Mouse (Mus musculus) heart, adult 10 weeks (tissue): ENCODE results near the gene Rtcb. TPM values are rescaled to one million over a fixed set of nuclear protein-coding genes. Genes with fewer than 3 reads are reported as not detected.

ENCODE experiments used
- polyA plus RNA-seq: library from polyadenylated mRNA; stranded (reverse); fragments of 350-450 nt; fragmentation: Illumina TruSeq; extraction: RNeasy Lipid Tissue Mini Kit (QIAGEN cat#74804); gene quantifications from one replicate; pipeline ENCODE4 v1.2.3, GENCODE M21; 2014; ENCODE audit warnings: low read depth, low replicate concordance

The Rtcb gene
- polyA plus RNA-seq = 81.0 TPM

GRCm38 (mm10) chr10:85957464-85957950 is at the start of gene Rtcb:
Rtcb (minus strand) TSS chr10:85957823.

DNA sequence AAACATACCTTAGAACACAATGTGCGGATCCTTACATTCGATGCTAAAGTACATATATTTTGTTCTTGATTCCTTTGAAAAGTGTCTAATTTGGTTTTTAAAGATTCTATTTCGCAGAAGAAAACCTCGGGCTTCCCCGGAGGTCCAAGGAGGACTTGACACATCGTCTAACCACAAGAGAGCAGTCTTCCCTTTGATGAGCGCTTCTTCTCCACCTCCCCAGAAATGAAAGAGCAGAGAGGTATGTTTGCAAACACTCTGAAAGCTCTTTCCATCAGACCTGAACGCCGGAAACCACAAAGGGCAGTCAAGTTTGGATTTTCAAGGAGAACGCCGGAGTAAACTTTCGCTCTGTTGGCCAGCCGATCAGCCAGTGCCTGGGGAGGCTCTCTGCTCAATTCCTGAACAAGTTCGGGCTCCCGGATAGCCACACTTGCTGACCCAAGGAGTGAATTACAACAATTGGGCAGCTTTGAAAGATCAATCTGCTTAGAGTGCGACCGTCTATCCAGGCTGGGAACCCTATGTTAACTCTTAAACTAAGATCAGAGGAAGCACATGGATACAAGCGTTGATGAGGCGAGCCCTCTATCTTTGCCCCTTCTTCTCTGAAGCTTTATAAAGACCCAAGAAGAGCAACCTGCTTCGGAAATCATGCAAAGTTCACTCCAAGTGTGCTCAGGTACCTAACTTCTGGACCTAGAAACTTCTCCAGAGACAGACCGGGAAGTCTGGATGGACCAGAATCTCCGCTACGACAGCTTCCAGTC is 29.8 kb downstream of the Rtcb start, which contains the start of gene Ascl4:
TSS of gene Ascl4 (plus strand) at position 6 of the 770 bp plus-strand sequence.

GRCm38 (mm10) chr10:85916498-85917309 is 40.9 kb downstream of the Rtcb start, which contains the start of gene Prdm4:
Prdm4 (minus strand) TSS chr10:85917142.

Other genes with a start within 250 kb of the Rtcb start
- gene Pwp1, start 128.3 kb downstream of the Rtcb start, polyA plus RNA-seq = 18.6 TPM
- gene Prdm4, start 40.7 kb downstream of the Rtcb start, polyA plus RNA-seq = 11.2 TPM
- gene Ascl4, start 30.1 kb downstream of the Rtcb start, polyA plus RNA-seq = not detected
- gene Bpifc, start 54.1 kb upstream of the Rtcb start, polyA plus RNA-seq = not detected
- 16.5 TPM for gene Fbxo7, start 64.1 kb upstream of the Rtcb start, polyA plus RNA-seq